Mouse (Mus musculus): ENCODE data around the gene Saysd1. TPM values are rescaled to one million over a fixed set of nuclear protein-coding genes. Genes with fewer than 3 reads are reported as not detected.

Gene Saysd1
- polyA plus RNA-seq, 1 experiment from 2014 or later, result 15.4 TPM

DNA sequence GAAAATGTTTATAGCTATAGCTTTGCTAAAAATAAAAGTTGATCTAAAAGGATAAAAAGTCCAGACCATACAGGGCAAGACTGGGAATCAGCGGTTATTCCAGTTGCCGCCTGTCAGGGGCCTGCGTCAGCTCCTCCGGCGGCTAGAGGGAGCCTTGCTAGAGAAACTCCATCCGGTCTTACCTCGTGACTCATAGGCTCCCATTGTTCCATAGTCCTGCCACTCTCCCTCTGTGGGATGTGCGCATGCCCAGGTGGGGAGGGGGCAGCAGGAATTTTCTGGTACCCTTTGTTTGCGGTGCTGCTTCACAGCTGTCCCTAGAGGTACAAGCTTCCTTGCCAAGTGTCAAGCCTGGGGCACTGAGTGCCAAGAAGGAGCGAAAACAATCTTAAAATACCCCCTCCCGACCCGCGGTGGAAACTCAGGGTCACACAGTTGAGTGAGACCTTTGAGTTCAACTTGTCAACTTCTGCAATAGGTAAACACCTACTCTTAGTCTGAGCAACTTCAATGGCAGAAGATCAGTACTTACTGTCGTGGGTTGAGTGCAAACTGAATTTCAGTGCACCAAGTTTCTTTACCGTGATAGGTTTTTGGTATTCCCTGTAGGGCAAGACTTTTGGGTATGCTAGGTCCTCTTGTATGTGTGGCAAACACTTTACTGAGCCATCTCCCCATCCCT, 10.8 kb downstream of the Saysd1 start:
- Histone ChIP-seq H3K27me3 (no peaks in the 10 kb centered on the region), H3K9ac (replicated peaks) (no peak overlapping the region), H3K4me3 (no peak overlapping the region), H3K4me2 (replicated peaks) (no peak overlapping the region), H3K36me3 (no peaks in the 10 kb centered on the region), H3K4me1 (no peaks in the 10 kb centered on the region), H3K27ac (replicated peaks) (no peak overlapping the region), H3K9me3 (no peaks in the 10 kb centered on the region)
- no peak for ATAC-seq (replicated peaks)
- 80% methylated on average over 15 of the region's 15 CpGs for WGBS

GRCm38 (mm10) chr14:20120868-20121267, 17.5 kb downstream of the Saysd1 start:
- no peak for ATAC-seq (replicated peaks)
- H3K4me2 ChIP-seq (replicated peaks), result no peak overlapping the region

DNA sequence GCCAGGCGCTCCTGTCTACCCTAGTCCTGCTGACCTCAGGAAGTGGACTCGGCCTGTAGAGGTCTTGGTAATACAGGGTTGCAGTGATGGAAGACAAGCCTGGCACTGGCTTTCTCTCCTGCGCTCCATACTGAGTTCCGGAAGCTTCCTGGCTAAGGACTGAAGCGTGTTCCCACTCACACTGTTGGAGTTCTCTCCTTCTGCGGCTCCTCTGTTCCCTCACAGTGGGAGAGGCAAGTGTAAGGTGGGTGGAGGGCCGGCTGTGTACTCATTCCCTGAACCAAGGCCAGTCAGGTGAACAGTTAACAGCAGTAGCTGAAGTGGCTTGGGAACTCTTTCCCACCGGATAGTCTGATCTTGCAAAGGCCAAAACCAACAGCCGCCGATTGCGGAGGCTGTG, 18.3 kb downstream of the Saysd1 start:
- WGBS, result 93% methylated on average over 11 of the region's 11 CpGs
- Histone ChIP-seq H3K4me3 (no peak overlapping the region), H3K36me3 (no peaks in the 10 kb centered on the region), H3K9me3 (no peaks in the 10 kb centered on the region), H3K27ac (replicated peaks) (no peak overlapping the region), H3K27me3 (no peaks in the 10 kb centered on the region), H3K9ac (replicated peaks) (no peak overlapping the region), H3K4me2 (replicated peaks) (no peak overlapping the region), H3K4me1 (no peaks in the 10 kb centered on the region)
- no peak for ATAC-seq (replicated peaks)

More at GRCm38 (mm10) chr14:20120868-20121267, 17.5 kb downstream of the Saysd1 start:
- H3K9ac ChIP-seq (replicated peaks), result no peak overlapping the region
- H3K36me3 ChIP-seq, result no peaks in the 10 kb centered on the region
- no peaks in the 10 kb centered on the region for H3K9me3 ChIP-seq
- H3K27ac ChIP-seq (replicated peaks), result no peak overlapping the region
- H3K27me3 ChIP-seq, result no peaks in the 10 kb centered on the region
- 93% methylated on average over 5 of the region's 5 CpGs for WGBS
- no peak overlapping the region for H3K4me3 ChIP-seq
- no peaks in the 10 kb centered on the region for H3K4me1 ChIP-seq

GRCm38 (mm10) chr14:20116149-20116605, 22.2 kb downstream of the Saysd1 start:
- no peak for ATAC-seq (replicated peaks)

GRCm38 (mm10) chr14:20114951-20115350, 23.4 kb downstream of the Saysd1 start:
- Histone ChIP-seq H3K36me3 (no peaks in the 10 kb centered on the region), H3K27me3 (no peaks in the 10 kb centered on the region), H3K4me3 (no peak overlapping the region), H3K4me2 (replicated peaks) (no peak overlapping the region), H3K9me3 (0 out of 2 replicates have a peak, but pooled peaks cover 4% of the 10 kb centered on the region), H3K27ac (replicated peaks) (no peak overlapping the region), H3K9ac (replicated peaks) (no peak overlapping the region), H3K4me1 (no peaks in the 10 kb centered on the region)
- no peak for ATAC-seq (replicated peaks)
- 88% methylated on average over 6 of the region's 6 CpGs for WGBS

More at GRCm38 (mm10) chr14:20116149-20116605, 22.2 kb downstream of the Saysd1 start:
- Histone ChIP-seq H3K9me3 (0 out of 2 replicates have a peak, but pooled peaks cover 4% of the 10 kb centered on the region), H3K27me3 (no peaks in the 10 kb centered on the region), H3K4me3 (no peak overlapping the region), H3K4me1 (no peaks in the 10 kb centered on the region), H3K4me2 (replicated peaks) (no peak overlapping the region), H3K9ac (replicated peaks) (no peak overlapping the region), H3K36me3 (no peaks in the 10 kb centered on the region), H3K27ac (replicated peaks) (no peak overlapping the region)
- WGBS, result 71% methylated on average over 9 of the region's 9 CpGs

- WGBS, result 2% methylated on average over 6 of the region's 6 CpGs
- Histone ChIP-seq H3K9ac (replicated peaks) (no peak overlapping the region), H3K4me3 (no peak overlapping the region), H3K27me3 (no peaks in the 10 kb centered on the region), H3K36me3 (no peaks in the 10 kb centered on the region), H3K27ac (replicated peaks) (no peak overlapping the region), H3K4me2 (replicated peaks) (no peak overlapping the region), H3K4me1 (no peaks in the 10 kb centered on the region), H3K9me3 (0 out of 2 replicates have a peak, but pooled peaks cover 4% of the 10 kb centered on the region)
- ATAC-seq (replicated peaks), result peak; percentile 64
Observed at GRCm38 (mm10) chr14:20113964-20114363, 24.4 kb downstream of the Saysd1 start.

DNA sequence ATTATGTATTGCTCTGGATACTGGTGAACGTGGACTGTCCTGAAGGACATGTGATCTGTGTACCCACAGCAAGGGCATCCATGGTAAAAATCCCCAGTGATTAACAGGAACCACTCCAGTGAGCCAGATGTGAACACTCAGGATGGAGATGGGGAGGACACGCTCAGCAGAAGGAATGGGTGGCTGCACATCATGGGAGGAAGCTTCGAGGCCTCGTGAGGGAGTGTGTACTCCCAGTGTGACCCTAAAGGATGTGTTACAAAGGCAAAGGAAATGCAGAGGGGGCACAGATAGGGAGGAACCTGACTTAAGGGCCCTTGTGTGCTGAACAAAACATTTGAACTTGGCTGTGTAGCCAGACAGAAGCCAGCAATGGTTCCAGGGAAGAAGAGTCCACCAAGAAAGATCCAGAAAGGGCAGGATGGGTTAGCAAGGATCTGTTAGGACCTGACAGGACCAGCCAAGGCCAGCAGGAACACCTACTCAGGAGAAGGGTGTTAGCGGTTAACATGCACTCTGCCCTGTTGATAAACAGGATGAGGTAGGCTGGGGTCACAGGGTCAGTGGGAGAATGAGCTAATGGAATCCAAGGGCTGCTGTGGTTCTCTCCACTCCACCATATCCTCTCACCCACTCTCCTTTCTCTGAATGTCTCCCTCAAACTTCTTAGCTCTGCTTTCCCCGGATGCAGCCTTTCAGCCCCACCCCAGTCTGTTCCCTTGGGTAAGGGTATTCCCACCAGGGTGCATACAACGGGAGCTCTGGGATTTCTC, 25.0 kb downstream of the Saysd1 start:
- Histone ChIP-seq H3K27ac (replicated peaks) (no peak overlapping the region), H3K4me3 (no peak overlapping the region), H3K27me3 (no peaks in the 10 kb centered on the region), H3K4me2 (replicated peaks) (no peak overlapping the region), H3K9ac (replicated peaks) (no peak overlapping the region), H3K9me3 (0 out of 2 replicates have a peak, but pooled peaks cover 4% of the 10 kb centered on the region), H3K36me3 (no peaks in the 10 kb centered on the region), H3K4me1 (no peaks in the 10 kb centered on the region)
- ATAC-seq (replicated peaks), result no peak
- WGBS, result 72% methylated on average over 7 of the region's 7 CpGs

DNA sequence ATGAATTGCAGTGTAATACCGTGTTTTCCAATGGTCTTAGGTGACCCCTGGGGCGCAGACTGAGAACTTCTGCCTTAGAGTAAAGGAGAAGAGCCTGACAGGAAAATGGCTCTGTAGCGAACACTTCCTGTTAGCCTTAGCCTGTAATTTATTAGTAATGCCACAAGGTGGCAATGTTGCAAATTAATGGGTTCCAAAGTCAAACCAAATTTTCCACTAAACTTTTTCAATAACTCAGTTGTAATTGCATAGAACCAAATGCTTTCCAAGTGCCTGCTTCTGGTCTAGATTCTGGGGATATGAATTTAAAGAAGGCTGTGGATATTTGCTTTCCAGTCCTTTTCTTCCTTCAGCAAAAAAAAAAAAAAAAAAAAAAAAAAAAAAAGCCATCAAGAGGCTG, 26.1 kb downstream of the Saysd1 start:
- Histone ChIP-seq H3K27me3 (no peaks in the 10 kb centered on the region), H3K27ac (replicated peaks) (no peak overlapping the region), H3K4me2 (replicated peaks) (no peak overlapping the region), H3K9me3 (0 out of 2 replicates have a peak, but pooled peaks cover 4% of the 10 kb centered on the region), H3K36me3 (no peaks in the 10 kb centered on the region), H3K9ac (replicated peaks) (no peak overlapping the region), H3K4me3 (no peak overlapping the region), H3K4me1 (no peaks in the 10 kb centered on the region)
- no peak for ATAC-seq (replicated peaks)
- WGBS, result 73% methylated on average over 3 of the region's 3 CpGs

DNA sequence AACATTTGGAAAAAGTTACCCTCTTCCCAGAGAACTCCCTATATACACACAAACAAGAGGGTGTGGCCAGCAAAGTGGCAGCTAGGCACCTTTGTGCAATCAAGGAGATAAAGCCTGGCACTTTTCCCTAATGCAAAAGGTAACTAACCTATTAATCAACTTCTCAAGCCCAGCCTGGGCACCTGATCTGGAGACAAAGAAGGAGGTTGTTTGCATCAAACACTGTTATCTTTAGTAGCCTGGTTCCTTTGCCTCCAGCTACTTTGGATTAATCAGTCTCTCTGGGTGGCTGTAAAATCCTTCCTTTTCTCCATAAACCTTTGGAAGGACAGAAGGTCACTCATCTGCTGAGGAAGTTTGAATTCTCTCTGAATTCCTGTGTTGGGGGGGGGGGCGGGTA, 27.4 kb downstream of the Saysd1 start:
- H3K4me3 ChIP-seq, result no peak overlapping the region
- 81% methylated on average over 1 of the region's 1 CpGs for WGBS
- 0 out of 2 replicates have a peak, but pooled peaks cover 4% of the 10 kb centered on the region for H3K9me3 ChIP-seq
- H3K4me2 ChIP-seq (replicated peaks), result no peak overlapping the region
- H3K36me3 ChIP-seq, result no peaks in the 10 kb centered on the region
- no peak for ATAC-seq (replicated peaks)
- no peaks in the 10 kb centered on the region for H3K4me1 ChIP-seq
- H3K27ac ChIP-seq (replicated peaks), result no peak overlapping the region
- no peak overlapping the region for H3K9ac ChIP-seq (replicated peaks)
- H3K27me3 ChIP-seq, result no peaks in the 10 kb centered on the region

- Histone ChIP-seq H3K36me3 (no peaks in the 10 kb centered on the region), H3K9ac (replicated peaks) (no peak overlapping the region), H3K4me2 (replicated peaks) (no peak overlapping the region), H3K27ac (replicated peaks) (no peak overlapping the region), H3K9me3 (no peaks in the 10 kb centered on the region), H3K4me1 (no peaks in the 10 kb centered on the region), H3K27me3 (no peaks in the 10 kb centered on the region), H3K4me3 (no peak overlapping the region)
- ATAC-seq (replicated peaks), result no peak
- 89% methylated on average over 6 of the region's 6 CpGs for WGBS
Observed at GRCm38 (mm10) chr14:20106271-20106670, 32.1 kb downstream of the Saysd1 start.

DNA sequence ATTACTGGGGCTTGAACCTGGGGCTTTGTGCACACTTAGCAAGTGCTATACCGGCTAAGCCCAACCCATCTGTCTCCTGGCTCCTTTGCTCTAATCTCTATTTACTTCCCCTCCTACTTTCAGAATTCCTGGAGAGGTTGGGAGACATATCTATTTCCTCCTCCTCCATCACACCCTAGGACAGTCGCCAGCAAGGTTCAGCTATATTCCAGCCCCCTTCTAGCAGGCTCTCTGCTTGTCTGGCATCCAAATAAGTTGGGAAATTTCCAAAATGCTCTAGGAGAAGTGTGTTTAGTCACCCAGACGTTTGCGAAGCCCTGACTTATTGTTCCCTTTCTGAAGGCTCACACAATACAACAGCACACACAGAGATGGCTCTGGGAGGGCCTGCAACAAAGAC, 35.1 kb downstream of the Saysd1 start:
- no peaks in the 10 kb centered on the region for H3K36me3 ChIP-seq
- H3K4me2 ChIP-seq (replicated peaks), result no peak overlapping the region
- H3K4me1 ChIP-seq, result no peaks in the 10 kb centered on the region
- no peak overlapping the region for H3K4me3 ChIP-seq
- H3K27ac ChIP-seq (replicated peaks), result no peak overlapping the region
- ATAC-seq (replicated peaks), result no peak
- WGBS, result 40% methylated on average over 4 of the region's 4 CpGs
- no peaks in the 10 kb centered on the region for H3K9me3 ChIP-seq
- no peaks in the 10 kb centered on the region for H3K27me3 ChIP-seq
- H3K9ac ChIP-seq (replicated peaks), result no peak overlapping the region

DNA sequence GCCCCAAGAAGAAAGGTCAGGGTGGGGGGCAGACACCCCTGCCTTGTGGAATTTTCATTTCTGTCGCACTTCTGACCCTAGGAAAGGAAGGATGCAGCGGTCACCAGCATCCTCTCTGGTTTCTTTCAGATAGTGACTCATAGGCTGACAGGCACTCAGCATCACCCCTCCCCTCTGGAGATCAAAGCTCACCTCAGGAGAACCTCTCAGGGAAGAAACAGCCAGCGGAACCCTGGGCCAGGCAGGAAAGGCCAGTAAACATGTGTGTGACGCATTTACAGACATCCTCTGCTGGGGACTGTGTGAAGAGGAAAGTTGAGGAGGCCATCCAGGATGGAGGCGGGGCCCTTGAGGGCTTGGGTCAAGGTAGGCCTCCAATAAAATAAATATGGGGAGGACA, 40.3 kb downstream of the Saysd1 start:
- ATAC-seq (replicated peaks), result no peak
- Histone ChIP-seq H3K4me1 (no peaks in the 10 kb centered on the region), H3K36me3 (no peaks in the 10 kb centered on the region), H3K9ac (replicated peaks) (no peak overlapping the region), H3K27ac (replicated peaks) (no peak overlapping the region), H3K9me3 (no peaks in the 10 kb centered on the region), H3K4me2 (replicated peaks) (no peak overlapping the region), H3K4me3 (no peak overlapping the region), H3K27me3 (no peaks in the 10 kb centered on the region)
- 72% methylated on average over 5 of the region's 5 CpGs for WGBS

Data from forebrain, embryonic 15.5 days (tissue).